Mouse (Mus musculus) erythroblast, embryonic 14.5 days (primary cell): ENCODE results near the gene Gm5617.

Experiments
- GATA1 ChIP-seq: IDR thresholded peaks from 2 replicates; pipeline ENCODE4 v1.6.1; 2012; ENCODE audit warnings: low read length, inconsistent platforms, mixed read lengths
- TAL1 ChIP-seq: IDR thresholded peaks from 3 replicates; pipeline ENCODE4 v1.6.1; 2012; ENCODE audit warnings: low read length, inconsistent platforms, mixed read lengths

DNA sequence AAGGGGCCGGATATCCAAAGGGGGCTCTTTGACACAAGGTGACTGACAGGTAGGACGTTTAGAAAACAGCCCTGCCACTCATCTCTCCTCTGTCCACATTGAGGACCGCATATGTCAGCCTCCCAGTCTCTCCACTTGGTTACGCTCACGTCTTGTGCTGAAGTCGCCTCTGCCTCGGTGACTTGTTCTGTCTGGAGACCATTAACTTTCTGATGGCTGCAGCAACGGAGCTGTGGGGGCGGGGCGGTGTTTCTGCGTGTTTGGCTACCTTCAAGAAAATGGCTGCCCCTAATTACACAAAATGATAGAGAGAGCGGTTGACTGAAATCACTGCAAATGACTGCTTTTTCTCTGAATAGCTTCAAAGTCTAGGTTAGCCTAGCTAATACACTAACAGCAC is 43.4 kb downstream of the Gm5617 start:
- TF ChIP-seq GATA1 (no peak), TAL1 (no peak)
